Mouse (Mus musculus): ENCODE measurements at regions not wholly inside any gene's neighbourhood (a gene's known extent, or its start where the extent isn't known, plus 50 kb on each side); places are given as distances from the start of the nearest gene placed in this dataset.

DNA sequence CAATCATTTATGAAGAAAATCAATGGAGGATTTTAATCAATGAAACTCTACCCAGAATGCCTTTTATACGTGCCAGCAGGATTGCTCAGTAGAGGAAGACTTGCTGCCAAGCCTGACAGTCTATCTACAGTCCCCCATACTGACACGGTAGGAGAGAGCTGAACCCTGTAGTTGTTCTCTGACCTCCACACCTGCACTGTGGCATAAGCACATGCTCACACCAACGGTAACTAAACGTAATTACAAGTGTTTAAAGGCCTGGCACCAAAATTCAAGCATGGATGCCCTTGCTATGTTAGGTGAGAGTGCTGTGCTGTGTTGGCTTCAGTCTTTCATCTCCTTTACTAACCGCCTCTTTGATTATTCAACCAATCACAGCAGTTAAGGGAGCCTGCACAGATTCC is 190.8 kb downstream of the Pfkfb3 start:
- no peak for DNase-seq (ENCODE audit: low read depth, low spot score)

DNA sequence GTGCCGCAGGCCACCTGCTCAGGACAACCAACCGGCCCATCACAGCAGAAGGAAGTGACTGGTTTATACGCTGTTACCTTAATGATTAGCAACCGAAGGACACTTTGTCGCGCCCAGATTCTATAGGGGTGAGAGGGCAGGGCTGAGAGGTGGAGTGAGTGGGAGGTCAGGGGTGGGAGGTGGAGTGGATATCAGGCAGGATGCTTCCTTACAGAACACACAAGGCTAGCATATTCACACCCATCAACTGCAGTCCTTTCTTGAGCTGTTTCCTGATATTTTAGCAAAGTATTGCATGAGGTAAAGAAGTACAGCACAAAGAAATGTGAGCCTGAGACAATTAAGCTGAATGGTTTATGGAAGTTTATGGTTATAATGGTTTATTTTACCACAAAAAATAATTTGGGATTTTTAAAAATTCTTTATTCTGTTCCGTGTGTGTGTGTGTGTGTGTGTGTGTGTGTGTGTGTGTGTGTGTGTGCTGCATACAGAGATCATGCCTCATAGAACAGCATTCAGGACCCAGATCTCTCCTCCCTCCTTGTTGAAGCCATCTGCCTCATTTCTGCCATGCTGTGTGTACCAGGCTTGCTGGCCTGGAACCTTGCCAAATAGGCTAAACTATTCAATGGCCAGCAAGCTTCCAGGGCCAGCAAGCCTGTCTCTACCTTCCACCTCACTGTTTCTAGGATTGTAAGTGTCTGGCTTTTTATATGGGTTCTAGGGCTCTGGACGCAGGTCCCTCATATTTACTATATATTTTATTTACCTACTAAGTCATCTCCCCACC is 190.5 kb downstream of the Prkcq start:
- DNase-seq (ENCODE audit: low read depth, low spot score) = no peak

DNA sequence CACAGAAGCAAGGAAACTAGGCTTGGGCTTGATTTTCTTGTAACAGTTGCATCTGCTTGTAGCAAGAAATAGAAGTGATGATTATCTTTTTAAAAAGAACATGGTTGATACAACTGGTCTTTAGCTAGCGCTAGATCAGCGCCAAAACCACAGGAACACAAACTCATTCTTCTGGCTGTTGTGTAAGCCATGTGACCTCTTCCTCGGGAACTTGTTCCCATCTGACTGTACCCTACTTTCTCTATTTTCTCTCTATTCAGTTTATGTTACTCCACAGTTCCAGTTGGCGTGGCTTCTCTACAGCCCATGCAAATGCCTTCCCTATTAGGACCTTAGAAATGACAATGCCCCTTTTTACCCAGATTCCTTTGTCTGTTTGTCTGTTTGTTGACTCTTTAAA is 187.4 kb downstream of the Prkcq start:
- no peak for DNase-seq (ENCODE audit: low read depth, low spot score)

DNA sequence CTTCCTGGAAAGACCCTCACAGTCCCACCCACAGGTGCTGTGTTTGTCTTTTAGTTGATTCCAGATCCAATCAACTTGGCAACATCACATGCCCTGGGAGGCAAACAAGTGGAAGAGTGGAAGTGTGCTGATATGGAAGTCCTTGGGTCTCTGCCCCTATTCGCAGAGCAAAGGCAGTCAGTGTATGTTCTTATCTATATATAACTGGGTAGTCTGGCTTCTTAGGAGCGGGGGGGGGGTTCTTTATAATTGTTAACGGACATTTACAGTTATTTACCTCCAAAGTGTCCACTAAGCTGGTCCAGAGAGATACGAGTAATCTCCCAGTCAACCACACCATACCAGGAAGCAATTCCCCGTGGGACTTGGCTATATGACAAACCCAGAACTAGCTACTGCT is 184.8 kb downstream of the Prkcq start:
- DNase-seq (ENCODE audit: low read depth, low spot score) = no peak

DNA sequence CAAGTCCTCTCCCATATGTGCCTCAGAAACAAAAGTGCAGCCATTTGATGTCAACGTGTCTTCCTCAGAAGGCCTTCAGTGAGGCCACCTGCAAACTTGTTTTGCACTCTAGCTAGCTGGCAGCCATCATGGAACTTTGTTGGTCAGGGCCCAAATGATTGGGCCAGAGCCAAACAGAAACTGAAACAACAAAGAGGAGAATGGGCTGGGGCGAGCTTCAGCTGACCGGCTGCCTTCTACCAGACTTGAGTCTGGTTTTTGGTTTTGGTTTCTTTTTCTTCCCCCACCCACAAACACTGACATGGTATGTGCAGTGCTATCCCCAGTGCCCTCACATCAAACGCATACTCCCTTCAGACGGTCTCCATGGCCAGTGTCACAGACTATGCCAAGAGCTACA is 183.7 kb downstream of the Prkcq start:
- DNase-seq (ENCODE audit: low read depth, low spot score) = peak; percentile 38
